Mouse (Mus musculus) spleen, postnatal 14 days (tissue): ENCODE results near the gene Mrgpra2a.
"Not testable (repeated sequence)": the region's sequence is repeated elsewhere in the genome, so short reads cannot be mapped to it uniquely, and the experiment has no call there.

ENCODE experiments used
- DNase-seq, 2 experiments: peaks; one replicate each; pipeline ENCODE4 v3.0.0; 2021 to 2022; ENCODE audit warnings: low spot score in 2 of 2

Gene Mrgpra2a

DNA sequence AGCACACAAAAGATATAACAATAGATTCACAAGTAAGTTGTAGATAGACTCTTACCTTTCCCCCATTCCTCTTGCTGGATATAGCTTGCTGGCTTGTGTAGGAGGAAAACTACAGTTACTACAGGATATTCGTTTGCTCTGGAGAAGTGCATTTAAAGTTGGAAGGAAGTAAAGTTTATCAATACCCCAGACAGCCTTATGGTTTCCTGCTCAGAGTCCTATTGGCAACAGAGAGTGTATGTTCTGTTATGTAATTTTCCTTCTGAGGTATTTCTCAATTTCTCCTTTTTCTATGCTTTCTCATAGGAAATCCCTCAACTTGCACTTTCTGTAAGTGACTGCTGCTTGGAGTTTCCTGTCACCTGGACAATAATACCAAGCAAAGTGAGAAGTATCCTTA lies at the start of gene Mrgpra2a:
Mrgpra2a (minus strand) TSS at position 125 of the 400 bp plus-strand sequence.
- DNase-seq = not testable (repeated sequence)

DNA sequence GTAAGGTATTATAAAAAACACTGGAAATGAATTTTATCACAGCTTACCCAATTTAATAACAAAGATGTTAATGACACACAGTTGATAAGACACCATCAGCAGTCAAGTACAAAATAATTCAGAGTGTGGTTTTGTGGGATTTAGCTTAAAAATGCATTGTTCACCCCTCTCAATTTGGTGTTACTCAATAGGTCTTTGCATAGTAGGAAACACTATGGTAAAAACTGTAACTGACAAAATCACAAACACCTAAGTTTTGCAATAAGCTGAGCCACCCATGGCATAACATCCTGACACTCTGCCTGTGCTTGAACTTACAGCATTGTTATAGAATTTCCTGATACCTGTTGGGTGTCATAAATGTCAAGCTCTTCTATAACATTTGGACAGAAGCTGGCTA lies 39.3 kb upstream of the Mrgpra2a start:
- not testable (repeated sequence) for DNase-seq

DNA sequence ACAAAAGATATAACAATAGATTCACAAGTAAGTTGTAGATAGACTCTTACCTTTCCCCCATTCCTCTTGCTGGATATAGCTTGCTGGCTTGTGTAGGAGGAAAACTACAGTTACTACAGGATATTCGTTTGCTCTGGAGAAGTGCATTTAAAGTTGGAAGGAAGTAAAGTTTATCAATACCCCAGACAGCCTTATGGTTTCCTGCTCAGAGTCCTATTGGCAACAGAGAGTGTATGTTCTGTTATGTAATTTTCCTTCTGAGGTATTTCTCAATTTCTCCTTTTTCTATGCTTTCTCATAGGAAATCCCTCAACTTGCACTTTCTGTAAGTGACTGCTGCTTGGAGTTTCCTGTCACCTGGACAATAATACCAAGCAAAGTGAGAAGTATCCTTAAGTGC lies 37.5 kb upstream of the Mrgpra2a start:
- DNase-seq = not testable (repeated sequence)

DNA sequence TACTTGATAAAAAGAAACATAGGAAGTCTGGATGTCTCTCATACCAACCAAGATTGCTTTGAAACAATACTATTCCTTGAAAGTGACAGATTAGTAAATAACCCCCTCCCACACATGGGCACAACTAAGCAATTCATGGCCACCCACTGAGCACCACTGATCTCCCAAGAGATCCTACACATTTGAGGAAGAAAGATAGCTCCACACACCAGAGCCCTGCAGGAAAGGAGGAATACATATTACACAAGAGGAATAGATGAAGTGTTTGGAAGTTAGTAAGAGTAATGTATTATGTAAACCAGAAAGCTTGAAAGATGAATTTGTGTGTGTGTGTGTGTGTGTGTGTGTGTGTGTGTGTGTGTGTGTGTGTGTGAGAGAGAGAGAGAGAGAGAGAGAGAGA lies 31.2 kb upstream of the Mrgpra2a start:
- not testable (repeated sequence) for DNase-seq

DNA sequence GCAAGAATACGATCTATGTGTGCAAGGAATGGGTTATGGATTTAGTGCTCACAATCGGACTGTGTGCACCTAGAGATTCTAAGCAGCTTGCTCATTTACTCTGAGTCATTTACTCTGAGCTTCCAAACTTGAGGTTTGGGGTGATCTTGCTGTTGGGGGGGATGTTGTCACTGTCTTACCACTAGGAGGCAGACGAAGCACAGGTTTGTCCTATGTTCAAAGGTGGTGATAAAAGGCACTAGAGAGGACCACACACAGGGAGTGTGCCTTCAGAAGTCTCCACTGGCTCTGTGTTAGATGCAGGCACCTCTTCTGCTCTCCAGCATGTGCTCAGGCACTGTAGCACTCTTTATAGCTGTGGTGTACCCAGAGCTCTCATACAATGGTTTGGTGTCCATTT lies 22.0 kb upstream of the Mrgpra2a start:
- DNase-seq = not testable (repeated sequence)

DNA sequence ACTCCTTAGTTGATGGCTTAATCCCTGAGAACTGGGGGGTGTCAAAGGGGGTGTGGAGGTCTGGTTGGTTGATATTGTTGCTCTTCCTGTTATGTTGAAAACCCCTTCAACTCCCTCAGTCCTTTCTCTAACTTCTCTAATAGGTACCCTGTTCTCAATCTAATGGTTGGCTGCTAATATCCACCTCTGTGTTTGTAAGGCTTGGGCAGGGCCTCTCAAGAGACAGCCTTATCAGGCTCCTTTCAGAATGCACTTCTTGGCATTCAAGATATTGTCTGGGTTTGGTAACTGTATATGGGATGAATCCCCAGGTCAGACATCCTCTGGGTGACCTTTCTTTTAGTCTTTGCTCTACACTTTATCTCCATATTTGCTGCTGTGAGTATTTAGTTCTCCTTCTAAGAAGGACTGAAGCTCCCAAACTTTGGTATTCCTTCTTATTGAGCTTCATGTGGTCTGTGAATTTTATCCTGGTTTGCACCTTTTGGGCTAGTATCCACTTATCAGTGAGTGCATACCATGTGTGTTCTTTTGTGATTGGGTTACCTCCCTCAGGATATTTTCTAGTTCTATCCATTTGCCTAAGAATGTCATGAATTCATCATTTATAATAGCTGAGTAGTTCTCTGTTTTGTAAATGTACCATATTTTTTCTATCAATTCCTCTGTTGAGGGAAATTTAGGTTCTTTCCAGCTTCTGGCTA lies 13.5 kb upstream of the Mrgpra2a start:
- not testable (repeated sequence) for DNase-seq

DNA sequence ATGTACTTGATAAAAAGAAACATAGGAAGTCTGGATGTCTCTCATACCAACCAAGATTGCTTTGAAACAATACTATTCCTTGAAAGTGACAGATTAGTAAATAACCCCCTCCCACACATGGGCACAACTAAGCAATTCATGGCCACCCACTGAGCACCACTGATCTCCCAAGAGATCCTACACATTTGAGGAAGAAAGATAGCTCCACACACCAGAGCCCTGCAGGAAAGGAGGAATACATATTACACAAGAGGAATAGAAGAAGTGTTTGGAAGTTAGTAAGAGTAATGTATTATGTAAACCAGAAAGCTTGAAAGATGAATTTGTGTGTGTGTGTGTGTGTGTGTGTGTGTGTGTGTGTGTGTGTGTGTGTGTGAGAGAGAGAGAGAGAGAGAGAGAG lies 6.2 kb downstream of the Mrgpra2a start:
- not testable (repeated sequence) for DNase-seq

DNA sequence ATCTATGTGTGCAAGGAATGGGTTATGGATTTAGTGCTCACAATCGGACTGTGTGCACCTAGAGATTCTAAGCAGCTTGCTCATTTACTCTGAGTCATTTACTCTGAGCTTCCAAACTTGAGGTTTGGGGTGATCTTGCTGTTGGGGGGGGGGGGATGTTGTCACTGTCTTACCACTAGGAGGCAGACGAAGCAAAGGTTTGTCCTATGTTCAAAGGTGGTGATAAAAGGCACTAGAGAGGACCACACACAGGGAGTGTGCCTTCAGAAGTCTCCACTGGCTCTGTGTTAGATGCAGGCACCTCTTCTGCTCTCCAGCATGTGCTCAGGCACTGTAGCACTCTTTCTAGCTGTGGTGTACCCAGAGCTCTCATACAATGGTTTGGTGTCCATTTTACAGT lies 15.5 kb downstream of the Mrgpra2a start:
- not testable (repeated sequence) for DNase-seq

DNA sequence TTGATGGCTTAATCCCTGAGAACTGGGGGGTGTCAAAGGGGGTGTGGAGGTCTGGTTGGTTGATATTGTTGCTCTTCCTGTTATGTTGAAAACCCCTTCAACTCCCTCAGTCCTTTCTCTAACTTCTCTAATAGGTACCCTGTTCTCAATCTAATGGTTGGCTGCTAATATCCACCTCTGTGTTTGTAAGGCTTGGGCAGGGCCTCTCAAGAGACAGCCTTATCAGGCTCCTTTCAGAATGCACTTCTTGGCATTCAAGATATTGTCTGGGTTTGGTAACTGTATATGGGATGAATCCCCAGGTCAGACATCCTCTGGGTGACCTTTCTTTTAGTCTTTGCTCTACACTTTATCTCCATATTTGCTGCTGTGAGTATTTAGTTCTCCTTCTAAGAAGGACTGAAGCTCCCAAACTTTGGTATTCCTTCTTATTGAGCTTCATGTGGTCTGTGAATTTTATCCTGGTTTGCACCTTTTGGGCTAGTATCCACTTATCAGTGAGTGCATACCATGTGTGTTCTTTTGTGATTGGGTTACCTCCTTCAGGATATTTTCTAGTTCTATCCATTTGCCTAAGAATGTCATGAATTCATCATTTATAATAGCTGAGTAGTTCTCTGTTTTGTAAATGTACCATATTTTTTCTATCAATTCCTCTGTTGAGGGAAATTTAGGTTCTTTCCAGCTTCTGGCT lies 24.0 kb downstream of the Mrgpra2a start:
- not testable (repeated sequence) for DNase-seq

DNA sequence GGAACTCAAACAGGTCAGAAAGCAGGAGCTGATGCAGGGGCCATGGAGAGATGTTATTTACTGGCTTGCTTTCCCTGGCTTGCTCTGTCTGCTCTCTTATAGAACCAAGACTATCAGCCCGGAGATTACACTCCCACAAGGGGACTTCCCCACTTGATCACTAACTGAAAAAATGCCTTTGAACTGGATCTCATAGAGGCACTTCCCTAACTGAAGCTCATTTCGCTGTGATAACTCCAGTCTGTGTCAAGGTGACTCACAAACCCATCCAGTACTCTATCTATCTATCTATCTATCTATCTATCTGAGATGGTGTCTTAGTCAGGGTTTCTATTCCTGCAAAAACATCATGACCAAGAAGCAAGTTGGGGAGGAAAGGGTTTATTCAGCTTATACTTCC lies 41.3 kb downstream of the Mrgpra2a start:
- DNase-seq = no peak

DNA sequence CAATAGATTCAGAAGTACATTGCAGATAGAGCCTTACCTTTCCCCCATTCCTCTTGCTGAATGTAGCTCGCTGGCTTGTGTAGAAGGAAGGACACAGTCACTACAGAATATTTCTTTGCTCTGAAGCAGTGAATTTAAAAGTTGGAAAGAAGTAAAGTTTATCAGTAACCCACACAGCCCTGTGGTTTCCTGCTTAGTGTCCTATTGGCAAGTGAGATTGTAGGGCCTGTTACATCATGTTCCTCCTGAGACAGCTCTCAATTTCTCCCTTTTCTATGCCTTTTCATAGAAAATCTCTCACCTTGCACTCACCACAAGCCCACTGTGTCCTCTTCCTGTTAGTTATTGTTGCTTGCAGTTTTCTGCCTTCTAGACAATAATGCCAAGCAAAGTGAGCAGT lies 42.4 kb downstream of the Mrgpra2a start:
- DNase-seq = no peak

DNA sequence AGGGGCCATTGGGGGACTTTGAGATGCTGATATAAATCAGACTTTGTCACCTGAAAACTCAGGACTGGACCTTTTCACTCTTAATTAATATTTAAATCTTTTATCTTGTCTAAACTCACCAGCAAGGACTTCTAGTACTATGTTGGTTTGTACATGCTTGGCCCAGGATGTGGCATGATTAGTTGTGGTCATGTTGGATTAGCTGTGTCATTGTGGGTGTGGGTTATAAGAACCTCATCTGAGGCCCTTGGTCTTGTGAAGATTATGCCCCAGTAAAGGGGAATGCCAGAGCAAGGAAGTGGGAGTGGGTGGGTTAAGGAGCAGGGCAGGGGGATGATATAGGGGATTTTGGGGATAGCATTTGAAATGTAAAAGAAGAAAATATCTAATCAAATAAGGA lies 50.8 kb downstream of the Mrgpra2a start:
- DNase-seq = no peak
